Comparison of ENCODE assay signal across 8 mouse cellular contexts in the genomic region with DNA sequence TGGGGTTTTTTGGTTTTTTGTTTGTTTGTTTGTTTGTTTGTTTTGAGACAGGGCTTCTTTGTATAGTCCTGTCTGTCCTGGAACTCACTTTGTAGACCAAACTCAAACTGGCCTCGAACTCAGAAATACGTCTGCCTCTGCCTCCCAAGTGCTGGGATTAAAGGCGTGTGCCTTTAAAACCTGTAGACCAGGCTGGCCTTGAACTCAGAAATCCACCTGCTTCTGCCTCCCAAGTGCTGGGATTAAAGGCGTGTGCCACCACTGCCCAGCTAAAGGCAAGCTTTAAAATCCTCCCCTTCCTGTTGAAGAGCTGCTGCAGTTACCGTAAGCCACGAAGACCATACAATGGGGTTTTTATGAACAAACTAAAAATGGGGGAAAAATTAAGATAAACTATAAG. TPM values are rescaled to one million over a fixed set of nuclear protein-coding genes. Genes with fewer than 3 reads are reported as not detected.
A peak's percentile ranks its signal among the peaks of the same experiment; 100 is the strongest.
DNase-seq lines count a peak whose midpoint lies in the region; ATAC-seq and TF ChIP-seq lines count a peak whose summit lies in the region.
"Not testable (repeated sequence)": the region's sequence is repeated elsewhere in the genome, so short reads cannot be mapped to it uniquely, and the experiment has no call there.

Larp4 (plus strand) TSS at position 301 of the 400 bp plus-strand sequence.

- peaks cover 20% of the 10 kb centered on the region for H3K79me3 ChIP-seq in C2C12 (ENCODE audit: low read depth)

- WGBS in forebrain, postnatal 0 days, result 85% methylated on average over 6 of the region's 6 CpGs
- 87% methylated on average over 6 of the region's 6 CpGs for WGBS in heart, embryonic 14.5 days
- 85% methylated on average over 6 of the region's 6 CpGs for WGBS in intestine, embryonic 15.5 days
- 88% methylated on average over 6 of the region's 6 CpGs for WGBS in lung, embryonic 15.5 days
- WGBS in neural tube, embryonic 14.5 days, result 87% methylated on average over 6 of the region's 6 CpGs

- H3K27ac ChIP-seq in brown adipose tissue, adult 24 weeks (replicated peaks; ENCODE audit: low read depth, low read length), result peak within 1 kb of the TSS; percentile 55
- H3K27ac ChIP-seq in forebrain, postnatal 0 days (ENCODE audit: low read depth, low read length); heart, embryonic 14.5 days (replicated peaks in 1 of 2; ENCODE audit: control insufficient read depth in 1 of 2, insufficient read depth in 1 of 2, low read depth in 2 of 2, low read length in 2 of 2); intestine, embryonic 15.5 days; neural tube, embryonic 14.5 days (ENCODE audit: low read depth, low read length): not testable (repeated sequence)
- peak within 1 kb of the TSS; percentile 31; the same call in 1 of the 2 replicates for H3K27ac ChIP-seq in lung, embryonic 15.5 days

- not testable (repeated sequence) for DNase-seq in forebrain, postnatal 0 days; left cerebral cortex, postnatal 14 days (ENCODE audit: low spot score in 2 of 2)

- not testable (repeated sequence) for H3ac ChIP-seq in C2C12 (ENCODE audit: control insufficient read depth, insufficient read length, low read depth)

- not testable (repeated sequence) for H3K9me3 ChIP-seq in forebrain, postnatal 0 days (ENCODE audit: low read length); heart, embryonic 14.5 days (ENCODE audit: control insufficient read depth, low read length); intestine, embryonic 15.5 days; lung, embryonic 15.5 days; neural tube, embryonic 14.5 days (ENCODE audit: control insufficient read depth, low read length)

- not testable (repeated sequence) for H3K36me3 ChIP-seq in C2C12 (ENCODE audit: control insufficient read depth, insufficient read depth); forebrain, postnatal 0 days (ENCODE audit: insufficient read depth); heart, embryonic 14.5 days (ENCODE audit: control insufficient read depth, insufficient read depth, low read length); intestine, embryonic 15.5 days; lung, embryonic 15.5 days; neural tube, embryonic 14.5 days (ENCODE audit: control insufficient read depth, insufficient read depth, low read length)

- not testable (repeated sequence) for H3K4me2 ChIP-seq in forebrain, postnatal 0 days (ENCODE audit: low read depth); heart, embryonic 14.5 days (ENCODE audit: low read length); intestine, embryonic 15.5 days (replicated peaks); lung, embryonic 15.5 days; neural tube, embryonic 14.5 days (ENCODE audit: low read depth, low read length)

- H3K4me1 ChIP-seq in brown adipose tissue, adult 24 weeks (ENCODE audit: control insufficient read depth, insufficient read depth, insufficient read length, low read length); forebrain, postnatal 0 days (ENCODE audit: insufficient read depth); intestine, embryonic 15.5 days (replicated peaks); neural tube, embryonic 14.5 days (ENCODE audit: control insufficient read depth, insufficient read depth, low read length): not testable (repeated sequence)
- peaks cover 0 to 11% of the 10 kb centered on the region in 2 experiments; a peak in 2 of 4 replicates for H3K4me1 ChIP-seq in heart, embryonic 14.5 days (ENCODE audit: control insufficient read depth in 2 of 2, insufficient read depth in 2 of 2, low read length in 2 of 2)
- peaks cover 10% of the 10 kb centered on the region; the same call in 1 of the 2 replicates for H3K4me1 ChIP-seq in lung, embryonic 15.5 days

- TF ChIP-seq CTCF in C2C12 (IDR thresholded peaks at IDR 0.05; ENCODE audit: control insufficient read depth, insufficient read depth, insufficient read length); forebrain, postnatal 0 days (IDR thresholded peaks at IDR 0.05; ENCODE audit: low read depth): not testable (repeated sequence)

- H3K4me3 ChIP-seq in C2C12 (ENCODE audit: insufficient read depth, poor library complexity, severe bottlenecking); brown adipose tissue, adult 24 weeks (ENCODE audit: insufficient read depth, low read depth, low read length); forebrain, postnatal 0 days (ENCODE audit: low read depth, low read length); heart, embryonic 14.5 days (ENCODE audit: control insufficient read depth in 1 of 2, insufficient read depth in 1 of 2, low read depth in 1 of 2, low read length in 2 of 2); intestine, embryonic 15.5 days (replicated peaks); lung, embryonic 15.5 days; neural tube, embryonic 14.5 days (ENCODE audit: low read depth, low read length): not testable (repeated sequence)

- ATAC-seq in forebrain, postnatal 0 days; heart, embryonic 14.5 days (ENCODE audit: insufficient number of reproducible peaks, insufficient read depth, low FRiP score, low read depth); intestine, embryonic 15.5 days; lung, embryonic 15.5 days (ENCODE audit: borderline replicate concordance, extremely low read depth, low FRiP score, low TSS enrichment); neural tube, embryonic 14.5 days (ENCODE audit: low read depth): not testable (repeated sequence)

- intact Hi-C loops in left cerebral cortex, postnatal 14 days (cut with DNase I), result not testable (repeated sequence)

- H3K9ac ChIP-seq in forebrain, postnatal 0 days; heart, embryonic 14.5 days (ENCODE audit: low read length); intestine, embryonic 15.5 days; lung, embryonic 15.5 days; neural tube, embryonic 14.5 days (replicated peaks; ENCODE audit: low read depth, low read length): not testable (repeated sequence)

- H3K79me2 ChIP-seq in C2C12 (ENCODE audit: control insufficient read depth, insufficient read depth), result peaks cover 22% of the 10 kb centered on the region

- H3K27me3 ChIP-seq in C2C12 (ENCODE audit: control insufficient read depth, insufficient read depth, insufficient read length), result peaks cover 18% of the 10 kb centered on the region
- H3K27me3 ChIP-seq in forebrain, postnatal 0 days (ENCODE audit: insufficient read depth, low read length); heart, embryonic 14.5 days (ENCODE audit: control insufficient read depth, insufficient read depth, low read length); intestine, embryonic 15.5 days (replicated peaks); lung, embryonic 15.5 days; neural tube, embryonic 14.5 days (ENCODE audit: control insufficient read depth, insufficient read depth, low read length): not testable (repeated sequence)

RNA-seq across cellular contexts. Expression of gene Larp4, which starts in this region (rescaled TPM):
- 19.6 TPM for polyA plus RNA-seq in C2C12 (2012; fragmentation: generic; extraction: Trizol)
- 38.5 and 38.8 TPM in 2 replicates for polyA plus RNA-seq in brown adipose tissue, adult 24 weeks (2012; ENCODE audit: insufficient read depth, insufficient read length, missing spikeins)
- 39.1 and 48.6 TPM in 2 replicates for total RNA-seq in forebrain, postnatal 0 days (2014; rRNA removed)
- 12.4 and 19.1 TPM in 2 replicates for polyA plus RNA-seq in forebrain, postnatal 0 days (2015; fragmentation: Nextera tagmentation; extraction: Ambion mirVana)
- polyA plus RNA-seq in heart, embryonic 14.5 days (2014; fragmentation: Nextera tagmentation; extraction: Ambion mirVana), result 33.4 TPM in 2 replicates
- polyA plus RNA-seq in intestine, embryonic 15.5 days (2015; fragmentation: Nextera tagmentation; extraction: Ambion mirVana), result 40.5 and 46.4 TPM in 2 replicates
- total RNA-seq in left cerebral cortex, postnatal 14 days (2021), result 10 to 100 TPM; 47.2 to 51.7 TPM
- polyA plus RNA-seq in lung, embryonic 15.5 days (2015; fragmentation: Nextera tagmentation; extraction: Ambion mirVana), result 30.8 and 31.3 TPM in 2 replicates
- polyA plus RNA-seq in neural tube, embryonic 14.5 days (2014; fragmentation: Nextera tagmentation; extraction: Ambion mirVana), result 29.7 and 32.5 TPM in 2 replicates
